Mouse (Mus musculus): ENCODE results near the gene Hnrnpk. TPM values are rescaled to one million over a fixed set of nuclear protein-coding genes. Genes with fewer than 3 reads are reported as not detected.
"Not testable (repeated sequence)": the region's sequence is repeated elsewhere in the genome, so short reads cannot be mapped to it uniquely, and the experiment has no call there.

The Hnrnpk gene
- polyA plus RNA-seq, 1 experiment from 2014 or later = 1,284 TPM

GRCm38 (mm10) chr13:58415838-58416237, 12.7 kb upstream of the Hnrnpk start:
- Histone ChIP-seq H3K9ac (no peak overlapping the region), H3K36me3 (no peaks in the 10 kb centered on the region), H3K4me2 (no peak overlapping the region), H3K27me3 (replicated peaks) (no peaks in the 10 kb centered on the region), H3K4me3 (replicated peaks) (no peak overlapping the region), H3K9me3 (no peaks in the 10 kb centered on the region), H3K4me1 (no peaks in the 10 kb centered on the region), H3K27ac (no peak overlapping the region; the same call in 1 of the 2 replicates)
- no peak for ATAC-seq (ENCODE audit: insufficient read depth, low FRiP score, low read depth)
- 64% methylated on average over 5 of the region's 5 CpGs for WGBS

GRCm38 (mm10) chr13:58415374-58415773, 12.2 kb upstream of the Hnrnpk start:
- Histone ChIP-seq H3K4me2 (no peak overlapping the region), H3K4me1 (no peaks in the 10 kb centered on the region), H3K4me3 (replicated peaks) (no peak overlapping the region), H3K9ac (no peak overlapping the region), H3K9me3 (no peaks in the 10 kb centered on the region), H3K27me3 (replicated peaks) (no peaks in the 10 kb centered on the region), H3K36me3 (no peaks in the 10 kb centered on the region), H3K27ac (no peak overlapping the region)
- ATAC-seq (ENCODE audit: insufficient read depth, low FRiP score, low read depth) = no peak
- WGBS = 53% methylated on average over 6 of the region's 6 CpGs

GRCm38 (mm10) chr13:58411073-58411472, 7.9 kb upstream of the Hnrnpk start:
- H3K9me3 ChIP-seq = no peaks in the 10 kb centered on the region
- H3K27me3 ChIP-seq (replicated peaks) = no peaks in the 10 kb centered on the region
- no peaks in the 10 kb centered on the region for H3K36me3 ChIP-seq
- ATAC-seq (ENCODE audit: insufficient read depth, low FRiP score, low read depth) = no peak
- no peak overlapping the region for H3K4me3 ChIP-seq (replicated peaks)
- no peak overlapping the region for H3K4me2 ChIP-seq
- H3K9ac ChIP-seq = no peak overlapping the region
- H3K4me1 ChIP-seq = no peaks in the 10 kb centered on the region
- WGBS = 92% methylated on average over 4 of the region's 4 CpGs
- no peak overlapping the region for H3K27ac ChIP-seq

GRCm38 (mm10) chr13:58402744-58403110, 416 bp downstream of the Hnrnpk start:
- 0% methylated on average over 47 of the region's 48 CpGs for WGBS
- Histone ChIP-seq H3K4me3 (replicated peaks) (peak overlapping the region; percentile 98), H3K27me3 (replicated peaks) (no peaks in the 10 kb centered on the region), H3K9me3 (no peaks in the 10 kb centered on the region), H3K4me2 (peak overlapping the region; percentile 51), H3K9ac (peak overlapping the region; percentile 59), H3K27ac (peak overlapping the region; percentile 98), H3K36me3 (peaks cover 2% of the 10 kb centered on the region), H3K4me1 (peaks cover 3% of the 10 kb centered on the region; the same call in 1 of the 2 replicates)
- peak; percentile 69 for ATAC-seq (ENCODE audit: insufficient read depth, low FRiP score, low read depth)

GRCm38 (mm10) chr13:58402003-58402743, 970 bp downstream of the Hnrnpk start, which contains the start of gene Rmi1:
TSS of gene Rmi1 (plus strand) at chr13:58402248.
- Histone ChIP-seq H3K27me3 (replicated peaks) (no peaks in the 10 kb centered on the region), H3K27ac (peak within 1 kb of the TSS; percentile 98), H3K4me2 (peak within 1 kb of the TSS; percentile 66), H3K4me3 (replicated peaks) (peak within 1 kb of the TSS; percentile 98), H3K4me1 (peaks cover 3% of the 10 kb centered on the region; the same call in 1 of the 2 replicates), H3K36me3 (peaks cover 7% of the 10 kb centered on the region), H3K9ac (peak within 1 kb of the TSS; percentile 100), H3K9me3 (no peaks in the 10 kb centered on the region)
- ATAC-seq (ENCODE audit: insufficient read depth, low FRiP score, low read depth) = peak; percentile 94
- whole genome bisulfite sequencing = 0% methylated on average over 87 of the region's 91 CpGs

- WGBS = under 1% methylated on average over 92 of the region's 100 CpGs
- Histone ChIP-seq H3K4me1 (peaks cover 3% of the 10 kb centered on the region; the same call in 1 of the 2 replicates), H3K9ac (peak overlapping the region; percentile 100), H3K4me2 (peak overlapping the region; percentile 66), H3K27me3 (replicated peaks) (no peaks in the 10 kb centered on the region), H3K4me3 (replicated peaks) (peak overlapping the region; percentile 98), H3K27ac (peak overlapping the region; percentile 98), H3K9me3 (no peaks in the 10 kb centered on the region), H3K36me3 (peaks cover 10% of the 10 kb centered on the region)
- ATAC-seq (ENCODE audit: insufficient read depth, low FRiP score, low read depth) = peak; percentile 17
Observed at GRCm38 (mm10) chr13:58401135-58402002, 1.8 kb downstream of the Hnrnpk start.

- Histone ChIP-seq H3K4me1 (peaks cover 3% of the 10 kb centered on the region; the same call in 1 of the 2 replicates), H3K4me3 (replicated peaks) (peak overlapping the region; percentile 98), H3K9me3 (no peaks in the 10 kb centered on the region), H3K36me3 (peaks cover 15% of the 10 kb centered on the region), H3K9ac (peak overlapping the region; percentile 100; the same call in 1 of the 2 replicates), H3K27me3 (replicated peaks) (no peaks in the 10 kb centered on the region), H3K4me2 (peak overlapping the region; percentile 66), H3K27ac (no peak overlapping the region)
- ATAC-seq (ENCODE audit: insufficient read depth, low FRiP score, low read depth) = no peak
- WGBS = 1% methylated on average over 11 of the region's 11 CpGs
Observed at GRCm38 (mm10) chr13:58400576-58400975, 2.6 kb downstream of the Hnrnpk start.

GRCm38 (mm10) chr13:58397651-58398050, 5.5 kb downstream of the Hnrnpk start:
- WGBS = 86% methylated on average over 13 of the region's 13 CpGs
- Histone ChIP-seq H3K9ac (no peak overlapping the region), H3K36me3 (peaks cover 28% of the 10 kb centered on the region), H3K27me3 (replicated peaks) (no peaks in the 10 kb centered on the region), H3K27ac (no peak overlapping the region), H3K4me1 (no peaks in the 10 kb centered on the region), H3K9me3 (no peaks in the 10 kb centered on the region), H3K4me2 (no peak overlapping the region), H3K4me3 (replicated peaks) (no peak overlapping the region)
- no peak for ATAC-seq (ENCODE audit: insufficient read depth, low FRiP score, low read depth)

- not testable (repeated sequence) for ATAC-seq (ENCODE audit: insufficient read depth, low FRiP score, low read depth); H3K9ac ChIP-seq; H3K4me2 ChIP-seq; H3K27ac ChIP-seq; H3K27me3 ChIP-seq (replicated peaks); H3K9me3 ChIP-seq; H3K4me1 ChIP-seq; H3K4me3 ChIP-seq (replicated peaks)
- WGBS = 85% methylated on average over 11 of the region's 11 CpGs
- H3K36me3 ChIP-seq = peaks cover 38% of the 10 kb centered on the region
Observed at GRCm38 (mm10) chr13:58394392-58394791, 8.8 kb downstream of the Hnrnpk start.

- 73% methylated on average over 2 of the region's 2 CpGs for WGBS
- ATAC-seq (ENCODE audit: insufficient read depth, low FRiP score, low read depth) = no peak
- H3K36me3 ChIP-seq = peaks cover 15% of the 10 kb centered on the region
Observed at GRCm38 (mm10) chr13:58389324-58389951, 13.7 kb downstream of the Hnrnpk start.

GRCm38 (mm10) chr13:58388379-58388778, 14.8 kb downstream of the Hnrnpk start:
- no peaks in the 10 kb centered on the region for H3K9me3 ChIP-seq
- H3K36me3 ChIP-seq = peaks cover 11% of the 10 kb centered on the region
- H3K9ac ChIP-seq = no peak overlapping the region
- no peak overlapping the region; the same call in 1 of the 2 replicates for H3K27ac ChIP-seq
- H3K4me3 ChIP-seq (replicated peaks) = no peak overlapping the region
- 0 out of 2 replicates have a peak, but pooled peaks cover 3% of the 10 kb centered on the region for H3K4me1 ChIP-seq
- WGBS = 47% methylated on average over 3 of the region's 3 CpGs
- H3K27me3 ChIP-seq (replicated peaks) = no peaks in the 10 kb centered on the region
- no peak for ATAC-seq (ENCODE audit: insufficient read depth, low FRiP score, low read depth)
- no peak overlapping the region for H3K4me2 ChIP-seq

More at GRCm38 (mm10) chr13:58389324-58389951, 13.7 kb downstream of the Hnrnpk start:
- Histone ChIP-seq H3K4me2 (no peak overlapping the region), H3K9ac (no peak overlapping the region), H3K27me3 (replicated peaks) (no peaks in the 10 kb centered on the region), H3K9me3 (no peaks in the 10 kb centered on the region), H3K4me1 (no peaks in the 10 kb centered on the region), H3K4me3 (replicated peaks) (no peak overlapping the region), H3K27ac (no peak overlapping the region)

Measured in stomach, embryonic 15.5 days (tissue).